Mouse (Mus musculus): Measurements from ENCODE around the gene Pcyt1a. TPM values are rescaled to one million over a fixed set of nuclear protein-coding genes. Genes with fewer than 3 reads are reported as not detected.

Gene Pcyt1a
- polyA plus RNA-seq, 1 experiment from 2014 or later, result 53.9 TPM

- Histone ChIP-seq H3K9me3 (ENCODE audit: control insufficient read depth, low read length) (no peaks in the 10 kb centered on the region), H3K4me1 (replicated peaks; ENCODE audit: control insufficient read depth, insufficient read depth, low read length) (no peaks in the 10 kb centered on the region; the same call in 1 of the 2 replicates), H3K4me3 (ENCODE audit: low read length) (no peak overlapping the region), H3K36me3 (ENCODE audit: control insufficient read depth, insufficient read depth, low read length) (peaks cover under 1% of the 10 kb centered on the region), H3K9ac (ENCODE audit: low read length) (no peak overlapping the region), H3K4me2 (ENCODE audit: low read depth, low read length) (no peak overlapping the region), H3K27me3 (ENCODE audit: control insufficient read depth, insufficient read depth, low read depth, low read length) (no peaks in the 10 kb centered on the region), H3K27ac (ENCODE audit: low read length) (no peak overlapping the region)
- no peak for ATAC-seq (ENCODE audit: low read depth)
- WGBS, result 61% methylated on average over 3 of the region's 3 CpGs
These were observed 32.5 kb upstream of the Pcyt1a start for GRCm38 (mm10) chr16:32398206-32398605.

- Histone ChIP-seq H3K4me1 (replicated peaks; ENCODE audit: control insufficient read depth, insufficient read depth, low read length) (no peaks in the 10 kb centered on the region; the same call in 1 of the 2 replicates), H3K4me2 (ENCODE audit: low read depth, low read length) (no peak within 1 kb of the TSS), H3K36me3 (ENCODE audit: control insufficient read depth, insufficient read depth, low read length) (no peaks in the 10 kb centered on the region), H3K27me3 (ENCODE audit: control insufficient read depth, insufficient read depth, low read depth, low read length) (no peaks in the 10 kb centered on the region), H3K4me3 (ENCODE audit: low read length) (no peak within 1 kb of the TSS), H3K9me3 (ENCODE audit: control insufficient read depth, low read length) (no peaks in the 10 kb centered on the region), H3K9ac (ENCODE audit: low read length) (no peak within 1 kb of the TSS), H3K27ac (ENCODE audit: low read length) (no peak within 1 kb of the TSS)
- 57% methylated on average over 7 of the region's 7 CpGs for WGBS
- no peak for ATAC-seq (ENCODE audit: low read depth)
These were observed 30.5 kb upstream of the Pcyt1a start, which contains the start of gene Tm4sf19 for GRCm38 (mm10) chr16:32400267-32400666. Gene Tm4sf19 (plus strand): TSS chr16:32400506.

- H3K4me1 ChIP-seq (replicated peaks; ENCODE audit: control insufficient read depth, insufficient read depth, low read length), result no peaks in the 10 kb centered on the region
- H3K27me3 ChIP-seq (ENCODE audit: control insufficient read depth, insufficient read depth, low read depth, low read length), result no peaks in the 10 kb centered on the region
- no peak overlapping the region for H3K4me2 ChIP-seq (ENCODE audit: low read depth, low read length)
- H3K36me3 ChIP-seq (ENCODE audit: control insufficient read depth, insufficient read depth, low read length), result no peaks in the 10 kb centered on the region
- H3K9me3 ChIP-seq (ENCODE audit: control insufficient read depth, low read length), result no peaks in the 10 kb centered on the region
- H3K27ac ChIP-seq (ENCODE audit: low read length), result no peak overlapping the region
- WGBS, result 56% methylated on average over 9 of the region's 9 CpGs
- H3K9ac ChIP-seq (ENCODE audit: low read length), result no peak overlapping the region
- H3K4me3 ChIP-seq (ENCODE audit: low read length), result no peak overlapping the region
- ATAC-seq (ENCODE audit: low read depth), result no peak
These were observed 29.3 kb upstream of the Pcyt1a start for GRCm38 (mm10) chr16:32401335-32401965.

- no peaks in the 10 kb centered on the region for H3K36me3 ChIP-seq (ENCODE audit: control insufficient read depth, insufficient read depth, low read length)
- no peaks in the 10 kb centered on the region for H3K27me3 ChIP-seq (ENCODE audit: control insufficient read depth, insufficient read depth, low read depth, low read length)
- no peak overlapping the region for H3K4me2 ChIP-seq (ENCODE audit: low read depth, low read length)
- no peak overlapping the region for H3K4me3 ChIP-seq (ENCODE audit: low read length)
- no peak overlapping the region for H3K27ac ChIP-seq (ENCODE audit: low read length)
- 82% methylated on average over 3 of the region's 3 CpGs for WGBS
- ATAC-seq (ENCODE audit: low read depth), result no peak
- H3K4me1 ChIP-seq (replicated peaks; ENCODE audit: control insufficient read depth, insufficient read depth, low read length), result no peaks in the 10 kb centered on the region
- no peaks in the 10 kb centered on the region for H3K9me3 ChIP-seq (ENCODE audit: control insufficient read depth, low read length)
- H3K9ac ChIP-seq (ENCODE audit: low read length), result no peak overlapping the region
These were observed 27.9 kb upstream of the Pcyt1a start for GRCm38 (mm10) chr16:32402818-32403217.

- Histone ChIP-seq H3K4me2 (ENCODE audit: low read depth, low read length) (no peak overlapping the region), H3K4me1 (replicated peaks; ENCODE audit: control insufficient read depth, insufficient read depth, low read length) (no peaks in the 10 kb centered on the region), H3K27me3 (ENCODE audit: control insufficient read depth, insufficient read depth, low read depth, low read length) (no peaks in the 10 kb centered on the region), H3K27ac (ENCODE audit: low read length) (no peak overlapping the region), H3K4me3 (ENCODE audit: low read length) (no peak overlapping the region), H3K36me3 (ENCODE audit: control insufficient read depth, insufficient read depth, low read length) (no peaks in the 10 kb centered on the region), H3K9me3 (ENCODE audit: control insufficient read depth, low read length) (no peaks in the 10 kb centered on the region), H3K9ac (ENCODE audit: low read length) (no peak overlapping the region)
- no peak for ATAC-seq (ENCODE audit: low read depth)
- WGBS, result 89% methylated on average over 9 of the region's 9 CpGs
These were observed 25.0 kb upstream of the Pcyt1a start for GRCm38 (mm10) chr16:32405716-32406115.

- H3K27me3 ChIP-seq (ENCODE audit: control insufficient read depth, insufficient read depth, low read depth, low read length), result no peaks in the 10 kb centered on the region
- H3K4me1 ChIP-seq (replicated peaks; ENCODE audit: control insufficient read depth, insufficient read depth, low read length), result no peaks in the 10 kb centered on the region
- H3K4me2 ChIP-seq (ENCODE audit: low read depth, low read length), result no peak overlapping the region
- H3K4me3 ChIP-seq (ENCODE audit: low read length), result no peak overlapping the region
- 82% methylated on average over 6 of the region's 6 CpGs for WGBS
- ATAC-seq (ENCODE audit: low read depth), result no peak
- H3K27ac ChIP-seq (ENCODE audit: low read length), result no peak overlapping the region
- no peaks in the 10 kb centered on the region for H3K36me3 ChIP-seq (ENCODE audit: control insufficient read depth, insufficient read depth, low read length)
- no peak overlapping the region for H3K9ac ChIP-seq (ENCODE audit: low read length)
- no peaks in the 10 kb centered on the region for H3K9me3 ChIP-seq (ENCODE audit: control insufficient read depth, low read length)
These were observed 24.1 kb upstream of the Pcyt1a start for GRCm38 (mm10) chr16:32406671-32407070.

GRCm38 (mm10) chr16:32407730-32408129 is 23.0 kb upstream of the Pcyt1a start:
- H3K4me2 ChIP-seq (ENCODE audit: low read depth, low read length), result no peak overlapping the region
- WGBS, result 69% methylated on average over 10 of the region's 10 CpGs
- no peak overlapping the region for H3K4me3 ChIP-seq (ENCODE audit: low read length)
- no peak overlapping the region for H3K27ac ChIP-seq (ENCODE audit: low read length)
- no peaks in the 10 kb centered on the region for H3K27me3 ChIP-seq (ENCODE audit: control insufficient read depth, insufficient read depth, low read depth, low read length)
- no peaks in the 10 kb centered on the region for H3K9me3 ChIP-seq (ENCODE audit: control insufficient read depth, low read length)
- no peaks in the 10 kb centered on the region for H3K36me3 ChIP-seq (ENCODE audit: control insufficient read depth, insufficient read depth, low read length)
- no peak for ATAC-seq (ENCODE audit: low read depth)
- no peaks in the 10 kb centered on the region for H3K4me1 ChIP-seq (replicated peaks; ENCODE audit: control insufficient read depth, insufficient read depth, low read length)
- no peak overlapping the region for H3K9ac ChIP-seq (ENCODE audit: low read length)

GRCm38 (mm10) chr16:32417457-32417856 is 13.3 kb upstream of the Pcyt1a start:
- ATAC-seq (ENCODE audit: low read depth), result no peak
- Histone ChIP-seq H3K9ac (ENCODE audit: low read length) (no peak overlapping the region), H3K4me2 (ENCODE audit: low read depth, low read length) (no peak overlapping the region), H3K9me3 (ENCODE audit: control insufficient read depth, low read length) (no peaks in the 10 kb centered on the region), H3K27ac (ENCODE audit: low read length) (no peak overlapping the region), H3K27me3 (ENCODE audit: control insufficient read depth, insufficient read depth, low read depth, low read length) (no peaks in the 10 kb centered on the region), H3K36me3 (ENCODE audit: control insufficient read depth, insufficient read depth, low read length) (no peaks in the 10 kb centered on the region), H3K4me3 (ENCODE audit: low read length) (no peak overlapping the region), H3K4me1 (replicated peaks; ENCODE audit: control insufficient read depth, insufficient read depth, low read length) (peaks cover 6% of the 10 kb centered on the region; the same call in 1 of the 2 replicates)
- WGBS, result 26% methylated on average over 1 of the region's 1 CpGs

GRCm38 (mm10) chr16:32419517-32420483 is 10.9 kb upstream of the Pcyt1a start, which contains the start of gene Tctex1d2:
Gene Tctex1d2 (plus strand): TSS chr16:32419702.
- peak within 1 kb of the TSS; percentile 84 for H3K9ac ChIP-seq (ENCODE audit: low read length)
- H3K27ac ChIP-seq (ENCODE audit: low read length), result peak within 1 kb of the TSS; percentile 95
- H3K4me2 ChIP-seq (ENCODE audit: low read depth, low read length), result peak within 1 kb of the TSS; percentile 66
- WGBS, result 1% methylated on average over 45 of the region's 45 CpGs
- H3K4me1 ChIP-seq (replicated peaks; ENCODE audit: control insufficient read depth, insufficient read depth, low read length), result peaks cover 6% of the 10 kb centered on the region; the same call in 1 of the 2 replicates
- H3K9me3 ChIP-seq (ENCODE audit: control insufficient read depth, low read length), result no peaks in the 10 kb centered on the region
- no peaks in the 10 kb centered on the region for H3K27me3 ChIP-seq (ENCODE audit: control insufficient read depth, insufficient read depth, low read depth, low read length)
- H3K4me3 ChIP-seq (ENCODE audit: low read length), result peak within 1 kb of the TSS; percentile 77
- ATAC-seq (ENCODE audit: low read depth), result peak; percentile 99
- no peaks in the 10 kb centered on the region for H3K36me3 ChIP-seq (ENCODE audit: control insufficient read depth, insufficient read depth, low read length)

Measured in lung, embryonic 16.5 days (tissue).